Mouse (Mus musculus): ENCODE data around the gene Slc9a3. TPM values are rescaled to one million over a fixed set of nuclear protein-coding genes. Genes with fewer than 3 reads are reported as not detected.
A peak's percentile ranks its signal among the peaks of the same experiment; 100 is the strongest.

Slc9a3 gene
- polyA plus RNA-seq, 1 experiment from 2014 or later = 10.3 TPM

DNA sequence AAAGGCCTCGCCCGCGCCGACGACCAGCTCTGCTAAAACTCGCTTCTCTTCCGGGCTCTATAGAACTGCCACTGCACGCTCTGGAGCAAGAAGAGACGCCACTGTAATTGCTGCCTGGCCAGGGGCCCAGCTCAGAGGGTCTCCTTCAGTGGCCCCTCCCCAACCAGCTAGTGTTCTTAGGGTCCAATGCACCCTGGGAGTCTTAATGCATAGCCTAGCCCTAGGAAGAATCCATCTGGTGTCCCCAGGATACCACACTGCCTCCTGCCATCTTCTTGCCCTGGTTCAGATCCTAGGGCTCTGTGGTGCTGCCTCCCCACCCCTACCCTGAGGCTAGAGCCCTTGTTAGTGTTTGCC is 45.8 kb downstream of the Slc9a3 start:
- Histone ChIP-seq H3K27ac (no peak overlapping the region), H3K4me2 (ENCODE audit: low read length) (peak overlapping the region; percentile 65), H3K9ac (ENCODE audit: low read depth, low read length) (peak overlapping the region; percentile 15; the same call in 1 of the 2 replicates), H3K4me1 (replicated peaks; ENCODE audit: insufficient read depth, low read length) (no peaks in the 10 kb centered on the region), H3K36me3 (ENCODE audit: insufficient read depth, low read length) (peaks cover 2% of the 10 kb centered on the region; the same call in 1 of the 2 replicates), H3K4me3 (replicated peaks; ENCODE audit: low read depth, low read length) (peak overlapping the region; percentile 43), H3K9me3 (replicated peaks; ENCODE audit: low read length) (no peaks in the 10 kb centered on the region), H3K27me3 (ENCODE audit: insufficient read depth, low read length) (no peaks in the 10 kb centered on the region)
- WGBS = 9% methylated on average over 9 of the region's 9 CpGs
- ATAC-seq (replicated peaks; ENCODE audit: low FRiP score, low read depth) (0 out of 2 replicates have a peak, but pooled peaks have one; percentile 24), DNase-seq (ENCODE audit: low spot score) (no peak)
- TF ChIP-seq CTCF (IDR thresholded peaks at IDR 0.05; ENCODE audit: low read depth) = no peak

- 78% methylated on average over 2 of the region's 2 CpGs for WGBS
- Histone ChIP-seq H3K27me3 (ENCODE audit: insufficient read depth, low read length) (no peaks in the 10 kb centered on the region), H3K9me3 (replicated peaks; ENCODE audit: low read length) (no peaks in the 10 kb centered on the region), H3K4me3 (replicated peaks; ENCODE audit: low read depth, low read length) (no peak overlapping the region), H3K9ac (ENCODE audit: low read depth, low read length) (no peak overlapping the region), H3K4me1 (replicated peaks; ENCODE audit: insufficient read depth, low read length) (no peaks in the 10 kb centered on the region), H3K36me3 (ENCODE audit: insufficient read depth, low read length) (peaks cover 5% of the 10 kb centered on the region; the same call in 1 of the 2 replicates), H3K4me2 (ENCODE audit: low read length) (no peak overlapping the region), H3K27ac (no peak overlapping the region)
- DNase-seq (ENCODE audit: low spot score) (no peak), ATAC-seq (replicated peaks; ENCODE audit: low FRiP score, low read depth) (no peak)
- TF ChIP-seq CTCF (IDR thresholded peaks at IDR 0.05; ENCODE audit: low read depth) = no peak
Measured at GRCm38 (mm10) chr13:74167492-74167891, 46.2 kb downstream of the Slc9a3 start.

DNA sequence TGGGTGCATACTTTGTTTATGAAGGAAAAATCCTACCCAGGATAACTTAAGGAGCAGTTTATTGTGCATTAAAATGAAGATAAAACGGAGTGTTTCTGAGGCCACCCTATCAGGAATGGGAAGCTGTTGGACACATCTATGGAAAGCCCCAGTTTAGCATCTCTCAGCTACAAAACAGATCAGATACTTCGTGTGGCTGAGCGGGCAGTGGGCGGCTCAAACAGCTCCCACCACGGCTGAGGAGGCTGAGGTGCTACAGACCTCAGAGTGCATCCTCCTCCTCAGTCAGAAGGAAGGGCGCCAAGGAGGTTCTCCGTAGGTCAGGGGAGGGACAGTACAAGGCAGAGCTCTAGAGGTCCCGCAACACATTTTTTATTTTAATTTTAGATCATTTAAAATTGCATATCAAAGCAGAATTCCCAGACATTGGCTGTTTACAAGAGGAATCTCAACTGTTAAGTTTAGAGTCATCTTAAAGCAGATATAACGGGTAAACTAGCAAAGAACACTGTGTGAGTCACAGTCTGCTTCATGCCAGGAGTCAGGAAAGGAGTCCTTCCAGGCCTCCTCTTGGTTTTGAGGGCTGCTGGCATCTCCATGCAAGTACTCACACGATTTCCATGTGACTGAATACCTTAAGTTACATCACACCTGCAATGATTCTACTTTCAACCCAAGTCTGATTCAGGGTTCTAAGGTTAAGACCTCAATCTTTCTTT is 48.3 kb downstream of the Slc9a3 start:
- H3K9me3 ChIP-seq (replicated peaks; ENCODE audit: low read length) = no peaks in the 10 kb centered on the region
- no peaks in the 10 kb centered on the region for H3K27me3 ChIP-seq (ENCODE audit: insufficient read depth, low read length)
- no peaks in the 10 kb centered on the region for H3K4me1 ChIP-seq (replicated peaks; ENCODE audit: insufficient read depth, low read length)
- H3K27ac ChIP-seq = no peak overlapping the region
- peaks cover 20% of the 10 kb centered on the region; the same call in 1 of the 2 replicates for H3K36me3 ChIP-seq (ENCODE audit: insufficient read depth, low read length)
- ATAC-seq (replicated peaks; ENCODE audit: low FRiP score, low read depth) (no peak), DNase-seq (ENCODE audit: low spot score) (no peak)
- no peak overlapping the region for H3K4me3 ChIP-seq (replicated peaks; ENCODE audit: low read depth, low read length)
- H3K9ac ChIP-seq (ENCODE audit: low read depth, low read length) = no peak overlapping the region
- TF ChIP-seq CTCF (IDR thresholded peaks at IDR 0.05; ENCODE audit: low read depth) = no peak
- H3K4me2 ChIP-seq (ENCODE audit: low read length) = no peak overlapping the region
- WGBS = 80% methylated on average over 10 of the region's 10 CpGs

DNA sequence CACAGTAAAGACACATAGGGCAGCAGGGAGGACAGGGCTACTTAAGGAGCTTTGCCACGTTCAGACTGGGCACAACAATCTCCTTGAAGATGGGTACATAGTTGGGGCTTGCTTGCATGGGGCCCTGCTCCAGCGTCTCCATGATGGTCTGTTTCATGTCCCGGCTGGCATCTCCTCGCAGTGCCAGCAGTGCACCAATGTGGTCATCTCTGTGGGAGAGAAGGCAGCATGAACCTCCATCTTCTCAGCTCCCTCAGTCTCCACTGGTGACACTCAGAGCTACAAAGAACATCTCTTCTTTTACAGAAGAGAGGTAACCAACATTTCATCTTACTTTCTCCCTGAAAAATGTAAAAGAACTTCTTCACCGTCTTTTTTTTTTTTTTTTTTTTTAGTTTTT is 50.8 kb downstream of the Slc9a3 start:
- ATAC-seq (replicated peaks; ENCODE audit: low FRiP score, low read depth) (no peak), DNase-seq (ENCODE audit: low spot score) (no peak)
- 93% methylated on average over 5 of the region's 5 CpGs for WGBS
- Histone ChIP-seq H3K4me2 (ENCODE audit: low read length) (no peak overlapping the region), H3K9ac (ENCODE audit: low read depth, low read length) (no peak overlapping the region), H3K27ac (no peak overlapping the region), H3K27me3 (ENCODE audit: insufficient read depth, low read length) (no peaks in the 10 kb centered on the region), H3K36me3 (ENCODE audit: insufficient read depth, low read length) (peaks cover 25% of the 10 kb centered on the region; the same call in 1 of the 2 replicates), H3K4me1 (replicated peaks; ENCODE audit: insufficient read depth, low read length) (no peaks in the 10 kb centered on the region), H3K4me3 (replicated peaks; ENCODE audit: low read depth, low read length) (no peak overlapping the region), H3K9me3 (replicated peaks; ENCODE audit: low read length) (no peaks in the 10 kb centered on the region)
- TF ChIP-seq CTCF (IDR thresholded peaks at IDR 0.05; ENCODE audit: low read depth) = no peak

GRCm38 (mm10) chr13:74183011-74183695 is 61.9 kb downstream of the Slc9a3 start:
- H3K36me3 ChIP-seq (ENCODE audit: insufficient read depth, low read length) = peaks cover 35% of the 10 kb centered on the region
- no peaks in the 10 kb centered on the region for H3K27me3 ChIP-seq (ENCODE audit: insufficient read depth, low read length)
- WGBS = 90% methylated on average over 5 of the region's 5 CpGs
- H3K4me1 ChIP-seq (replicated peaks; ENCODE audit: insufficient read depth, low read length) = no peaks in the 10 kb centered on the region
- H3K27ac ChIP-seq = no peak overlapping the region
- DNase-seq (ENCODE audit: low spot score) = no peak
- no peak overlapping the region for H3K9ac ChIP-seq (ENCODE audit: low read depth, low read length)
- no peaks in the 10 kb centered on the region for H3K9me3 ChIP-seq (replicated peaks; ENCODE audit: low read length)
- no peak for ATAC-seq (replicated peaks; ENCODE audit: low FRiP score, low read depth)
- H3K4me3 ChIP-seq (replicated peaks; ENCODE audit: low read depth, low read length) = no peak overlapping the region
- no peak overlapping the region for H3K4me2 ChIP-seq (ENCODE audit: low read length)
- TF ChIP-seq CTCF (IDR thresholded peaks at IDR 0.05; ENCODE audit: low read depth) = no peak

- WGBS = 89% methylated on average over 6 of the region's 6 CpGs
Measured at GRCm38 (mm10) chr13:74192613-74193012, 71.4 kb downstream of the Slc9a3 start.

More at GRCm38 (mm10) chr13:74192613-74193012, 71.4 kb downstream of the Slc9a3 start:
- H3K4me1 ChIP-seq (replicated peaks; ENCODE audit: insufficient read depth, low read length) = no peaks in the 10 kb centered on the region
- ATAC-seq (replicated peaks; ENCODE audit: low FRiP score, low read depth) (no peak), DNase-seq (ENCODE audit: low spot score) (peak; percentile 56)
- no peak overlapping the region for H3K27ac ChIP-seq
- no peaks in the 10 kb centered on the region for H3K27me3 ChIP-seq (ENCODE audit: insufficient read depth, low read length)
- no peaks in the 10 kb centered on the region for H3K9me3 ChIP-seq (replicated peaks; ENCODE audit: low read length)
- TF ChIP-seq CTCF (IDR thresholded peaks at IDR 0.05; ENCODE audit: low read depth) = peak; percentile 60
- no peak overlapping the region for H3K4me3 ChIP-seq (replicated peaks; ENCODE audit: low read depth, low read length)
- H3K4me2 ChIP-seq (ENCODE audit: low read length) = no peak overlapping the region
- peaks cover 38% of the 10 kb centered on the region for H3K36me3 ChIP-seq (ENCODE audit: insufficient read depth, low read length)
- H3K9ac ChIP-seq (ENCODE audit: low read depth, low read length) = no peak overlapping the region

Data from kidney, postnatal 0 days (tissue).